Mouse (Mus musculus): ENCODE data around the gene 2610001J05Rik. TPM values are rescaled to one million over a fixed set of nuclear protein-coding genes. Genes with fewer than 3 reads are reported as not detected.

2610001J05Rik gene
- polyA plus RNA-seq (2015; fragmentation: Nextera tagmentation; extraction: Ambion mirVana), result 128 and 130 TPM in 2 replicates

- H3K4me2 ChIP-seq (replicated peaks), result peak within 1 kb of the TSS; percentile 48
Observed at GRCm38 (mm10) chr6:13870919-13871624, at the start of gene 2610001J05Rik. TSS of gene 2610001J05Rik (minus strand) at chr6:13871518.

GRCm38 (mm10) chr6:13909762-13910537, 38.6 kb upstream of the 2610001J05Rik start:
- Histone ChIP-seq H3K9me3 (replicated peaks) (no peaks in the 10 kb centered on the region), H3K4me2 (replicated peaks) (no peak overlapping the region), H3K9ac (no peak overlapping the region), H3K4me1 (no peaks in the 10 kb centered on the region), H3K4me3 (replicated peaks) (no peak overlapping the region), H3K36me3 (no peaks in the 10 kb centered on the region), H3K27ac (replicated peaks) (no peak overlapping the region), H3K27me3 (no peaks in the 10 kb centered on the region)
- 87% methylated on average over 10 of the region's 10 CpGs for WGBS
- ATAC-seq (ENCODE audit: insufficient number of reproducible peaks, low FRiP score, low TSS enrichment, low read depth), result no peak

More at GRCm38 (mm10) chr6:13870919-13871624, at the start of gene 2610001J05Rik:
- Histone ChIP-seq H3K36me3 (0 out of 2 replicates have a peak, but pooled peaks cover 6% of the 10 kb centered on the region), H3K4me1 (peaks cover 6% of the 10 kb centered on the region; the same call in 1 of the 2 replicates), H3K27me3 (no peaks in the 10 kb centered on the region), H3K27ac (replicated peaks) (peak within 1 kb of the TSS; percentile 90), H3K9ac (peak within 1 kb of the TSS; percentile 69), H3K9me3 (replicated peaks) (no peaks in the 10 kb centered on the region), H3K4me3 (replicated peaks) (peak within 1 kb of the TSS; percentile 66)
- ATAC-seq (ENCODE audit: insufficient number of reproducible peaks, low FRiP score, low TSS enrichment, low read depth), result peak; percentile 99
- WGBS, result under 1% methylated on average over 19 of the region's 19 CpGs

- Histone ChIP-seq H3K27ac (replicated peaks) (no peak overlapping the region), H3K27me3 (no peaks in the 10 kb centered on the region), H3K4me1 (no peaks in the 10 kb centered on the region), H3K4me2 (replicated peaks) (no peak overlapping the region), H3K36me3 (no peaks in the 10 kb centered on the region), H3K9ac (no peak overlapping the region), H3K4me3 (replicated peaks) (no peak overlapping the region), H3K9me3 (replicated peaks) (no peaks in the 10 kb centered on the region)
- no peak for ATAC-seq (ENCODE audit: insufficient number of reproducible peaks, low FRiP score, low TSS enrichment, low read depth)
- 85% methylated on average over 5 of the region's 5 CpGs for WGBS
Observed at GRCm38 (mm10) chr6:13902941-13903627, 31.8 kb upstream of the 2610001J05Rik start.

DNA sequence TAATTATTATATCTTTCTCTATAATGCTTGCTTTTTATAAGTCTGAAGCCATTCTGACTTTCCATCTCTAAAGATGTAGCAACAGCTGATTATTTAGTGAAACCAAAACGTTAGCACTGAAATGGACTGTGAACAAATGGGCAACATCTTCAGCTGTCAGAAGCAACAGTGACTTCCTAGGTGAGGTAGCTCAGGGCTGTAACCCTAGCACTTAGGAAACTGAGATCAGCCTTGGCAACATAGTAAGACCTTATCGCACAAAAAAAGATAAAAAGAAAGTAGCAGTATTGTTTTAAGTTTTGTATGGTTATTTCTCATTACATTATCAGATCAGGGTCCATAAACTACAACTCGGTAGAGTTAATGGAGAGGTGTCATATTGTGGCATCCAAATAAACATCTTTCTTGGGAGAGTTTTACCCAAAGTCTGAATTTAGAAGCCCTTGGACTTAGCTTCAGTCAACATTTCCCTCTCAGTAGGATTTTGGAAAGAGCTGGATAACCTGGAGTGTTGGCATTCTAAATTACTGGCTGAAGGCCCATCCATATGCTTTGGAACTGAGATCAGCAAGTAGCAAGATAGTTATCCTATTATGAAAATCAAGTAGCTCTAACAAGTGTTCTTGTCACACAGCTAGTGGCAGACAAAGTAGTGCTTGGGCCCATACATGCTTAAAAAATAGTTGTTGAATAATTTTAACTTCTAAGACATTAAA, 13.7 kb upstream of the 2610001J05Rik start:
- H3K9ac ChIP-seq, result no peak overlapping the region
- no peak for ATAC-seq (ENCODE audit: insufficient number of reproducible peaks, low FRiP score, low TSS enrichment, low read depth)
- H3K36me3 ChIP-seq, result no peaks in the 10 kb centered on the region
- no peaks in the 10 kb centered on the region for H3K27me3 ChIP-seq
- no peak overlapping the region for H3K4me3 ChIP-seq (replicated peaks)
- no peak overlapping the region for H3K27ac ChIP-seq (replicated peaks)
- H3K4me2 ChIP-seq (replicated peaks), result no peak overlapping the region
- H3K4me1 ChIP-seq, result no peaks in the 10 kb centered on the region
- 82% methylated on average over 3 of the region's 3 CpGs for WGBS
- H3K9me3 ChIP-seq (replicated peaks), result no peaks in the 10 kb centered on the region

GRCm38 (mm10) chr6:13882919-13883318, 11.6 kb upstream of the 2610001J05Rik start:
- no peaks in the 10 kb centered on the region for H3K9me3 ChIP-seq (replicated peaks)
- H3K4me2 ChIP-seq (replicated peaks), result no peak overlapping the region
- no peaks in the 10 kb centered on the region for H3K4me1 ChIP-seq
- H3K36me3 ChIP-seq, result no peaks in the 10 kb centered on the region
- H3K9ac ChIP-seq, result no peak overlapping the region
- H3K4me3 ChIP-seq (replicated peaks), result no peak overlapping the region
- no peak overlapping the region for H3K27ac ChIP-seq (replicated peaks)
- ATAC-seq (ENCODE audit: insufficient number of reproducible peaks, low FRiP score, low TSS enrichment, low read depth), result no peak
- H3K27me3 ChIP-seq, result no peaks in the 10 kb centered on the region

DNA sequence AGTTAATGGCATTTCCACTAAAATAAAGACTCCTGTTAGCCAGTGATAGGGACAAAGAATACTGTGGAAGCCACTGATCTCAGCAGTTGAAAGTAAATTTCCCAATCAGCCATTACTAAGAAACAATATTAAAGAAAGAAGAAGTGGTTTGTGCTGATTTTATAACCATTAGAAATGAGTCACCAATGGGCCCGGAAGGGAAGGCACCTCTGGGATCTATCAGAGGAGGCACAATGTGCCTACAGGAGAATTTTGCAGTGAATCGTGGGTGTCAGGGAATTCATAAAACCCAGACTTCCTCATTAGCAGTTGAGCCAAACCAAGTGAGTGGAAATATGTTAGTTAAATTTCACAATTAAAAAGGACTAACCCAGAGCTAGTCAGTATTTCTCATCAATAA, 2.6 kb upstream of the 2610001J05Rik start:
- H3K9ac ChIP-seq, result no peak overlapping the region
- no peak for ATAC-seq (ENCODE audit: insufficient number of reproducible peaks, low FRiP score, low TSS enrichment, low read depth)
- H3K4me3 ChIP-seq (replicated peaks), result no peak overlapping the region
- H3K9me3 ChIP-seq (replicated peaks), result no peaks in the 10 kb centered on the region
- peaks cover 6% of the 10 kb centered on the region; the same call in 1 of the 2 replicates for H3K4me1 ChIP-seq
- H3K4me2 ChIP-seq (replicated peaks), result no peak overlapping the region
- H3K27me3 ChIP-seq, result no peaks in the 10 kb centered on the region
- H3K36me3 ChIP-seq, result no peaks in the 10 kb centered on the region
- H3K27ac ChIP-seq (replicated peaks), result no peak overlapping the region
- WGBS, result 84% methylated on average over 2 of the region's 2 CpGs

GRCm38 (mm10) chr6:13872076-13872475, 758 bp upstream of the 2610001J05Rik start:
- Histone ChIP-seq H3K4me3 (replicated peaks) (peak overlapping the region; percentile 66), H3K9ac (no peak overlapping the region), H3K4me2 (replicated peaks) (peak overlapping the region; percentile 45), H3K36me3 (0 out of 2 replicates have a peak, but pooled peaks cover 6% of the 10 kb centered on the region), H3K4me1 (peaks cover 6% of the 10 kb centered on the region; the same call in 1 of the 2 replicates), H3K27ac (replicated peaks) (0 out of 2 replicates have a peak overlapping the region, but pooled peaks have one; percentile 90), H3K9me3 (replicated peaks) (no peaks in the 10 kb centered on the region), H3K27me3 (no peaks in the 10 kb centered on the region)
- no peak for ATAC-seq (ENCODE audit: insufficient number of reproducible peaks, low FRiP score, low TSS enrichment, low read depth)
- 62% methylated on average over 7 of the region's 7 CpGs for WGBS

- Histone ChIP-seq H3K4me1 (peaks cover 6% of the 10 kb centered on the region; the same call in 1 of the 2 replicates), H3K9ac (0 out of 2 replicates have a peak overlapping the region, but pooled peaks have one; percentile 69), H3K9me3 (replicated peaks) (no peaks in the 10 kb centered on the region), H3K36me3 (0 out of 2 replicates have a peak, but pooled peaks cover 6% of the 10 kb centered on the region), H3K27me3 (no peaks in the 10 kb centered on the region), H3K4me3 (replicated peaks) (peak overlapping the region; percentile 66), H3K27ac (replicated peaks) (peak overlapping the region; percentile 90), H3K4me2 (replicated peaks) (peak overlapping the region; percentile 45)
- peak; percentile 77; the same call in 1 of the 2 replicates for ATAC-seq (ENCODE audit: insufficient number of reproducible peaks, low FRiP score, low TSS enrichment, low read depth)
- under 1% methylated on average over 7 of the region's 7 CpGs for WGBS
Observed at GRCm38 (mm10) chr6:13871625-13871958, 274 bp upstream of the 2610001J05Rik start.

- H3K4me1 ChIP-seq, result peaks cover 6% of the 10 kb centered on the region; the same call in 1 of the 2 replicates
- peak overlapping the region; percentile 48 for H3K4me2 ChIP-seq (replicated peaks)
- H3K4me3 ChIP-seq (replicated peaks), result peak overlapping the region; percentile 66
- 31% methylated on average over 12 of the region's 12 CpGs for WGBS
- no peaks in the 10 kb centered on the region for H3K27me3 ChIP-seq
- 0 out of 2 replicates have a peak overlapping the region, but pooled peaks have one; percentile 2 for H3K27ac ChIP-seq (replicated peaks)
- H3K9me3 ChIP-seq (replicated peaks), result no peaks in the 10 kb centered on the region
- H3K9ac ChIP-seq, result no peak overlapping the region
- 0 out of 2 replicates have a peak, but pooled peaks cover 6% of the 10 kb centered on the region for H3K36me3 ChIP-seq
- no peak for ATAC-seq (ENCODE audit: insufficient number of reproducible peaks, low FRiP score, low TSS enrichment, low read depth)
Observed at GRCm38 (mm10) chr6:13870289-13870741, 1.0 kb downstream of the 2610001J05Rik start.

DNA sequence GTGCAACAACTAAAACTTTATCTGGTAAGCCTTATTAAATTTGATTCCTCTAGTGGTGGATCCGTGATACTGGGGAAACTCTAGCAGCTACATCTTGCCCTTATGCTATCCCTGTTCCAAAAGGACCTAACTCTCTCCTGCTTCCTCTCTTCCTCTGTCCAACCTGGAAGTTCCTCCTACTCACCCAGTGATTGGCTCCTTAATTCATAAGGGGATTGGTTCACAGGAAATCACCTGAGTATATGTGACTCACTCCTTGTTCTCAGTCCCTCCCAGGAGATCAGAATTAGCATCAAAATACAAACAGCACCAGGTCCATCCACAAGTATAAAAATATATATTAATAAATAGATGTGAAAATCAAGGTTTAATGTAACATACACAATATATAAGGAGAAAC, 10.7 kb downstream of the 2610001J05Rik start:
- Histone ChIP-seq H3K4me2 (replicated peaks) (no peak overlapping the region), H3K4me3 (replicated peaks) (no peak overlapping the region), H3K27ac (replicated peaks) (no peak overlapping the region), H3K27me3 (no peaks in the 10 kb centered on the region), H3K36me3 (no peaks in the 10 kb centered on the region), H3K9me3 (replicated peaks) (no peaks in the 10 kb centered on the region), H3K4me1 (no peaks in the 10 kb centered on the region), H3K9ac (no peak overlapping the region)
- 86% methylated on average over 1 of the region's 1 CpGs for WGBS
- ATAC-seq (ENCODE audit: insufficient number of reproducible peaks, low FRiP score, low TSS enrichment, low read depth), result no peak
